Mouse (Mus musculus) bone marrow macrophage, adult 2 months (primary cell): ENCODE data around the gene Megf8.

Source experiments
- CTCF ChIP-seq: IDR thresholded peaks from 2 replicates; pipeline ENCODE4 v1.5.1; 2012; ENCODE audit warnings: low read depth, mild to moderate bottlenecking, low read length, moderate library complexity
- POLR2A ChIP-seq: IDR thresholded peaks from 2 replicates; pipeline ENCODE4 v1.6.1; 2012; ENCODE audit warnings: mild to moderate bottlenecking, low read depth, low read length, borderline replicate concordance

GRCm38 (mm10) chr7:25313325-25313724 lies 3.6 kb upstream of the Megf8 start:
- TF ChIP-seq CTCF (no peak), POLR2A (no peak)
